Mouse (Mus musculus) liver, embryonic 11.5 days (tissue): ENCODE data around the gene Nol10. TPM values are rescaled to one million over a fixed set of nuclear protein-coding genes. Genes with fewer than 3 reads are reported as not detected.

Experiments
- ATAC-seq: fragments of 200-750 bp; cut with Nextera tagmentation; replicated peaks from 2 replicates; pipeline ENCODE4 v1.8.0; 2017; ENCODE audit warnings: moderate number of reproducible peaks, mild to moderate bottlenecking, moderate TSS enrichment, moderate library complexity; ENCODE audit not compliant: low FRiP score
- DNase-seq: peaks from one replicate; pipeline ENCODE4 v3.0.0-alpha.2; 2017; ENCODE audit warnings: low spot score
- H3K27ac ChIP-seq: fragments of 300-500 bp; sonication (generic); 2 replicates; pipeline ENCODE4 v1.5.1; 2014; ENCODE audit warnings: mild to moderate bottlenecking, low read depth, low read length, control low read depth
- H3K27me3 ChIP-seq: fragments of 300-500 bp; sonication (generic); replicated peaks from 2 replicates; pipeline ENCODE4 v1.6.1; 2014; ENCODE audit warnings: low read length, mixed read lengths; ENCODE audit not compliant: control insufficient read depth, insufficient read depth
- H3K36me3 ChIP-seq: fragments of 300-500 bp; sonication (generic); 2 replicates; pipeline ENCODE4 v1.6.1; 2014; ENCODE audit warnings: mild to moderate bottlenecking, low read length, moderate library complexity, mixed read lengths; ENCODE audit not compliant: control insufficient read depth, insufficient read depth
- H3K4me1 ChIP-seq: fragments of 300-500 bp; sonication (generic); replicated peaks from 2 replicates; pipeline ENCODE4 v1.6.1; 2014; ENCODE audit warnings: low read length, mixed read lengths; ENCODE audit not compliant: control insufficient read depth, insufficient read depth
- H3K4me2 ChIP-seq: fragments of 300-500 bp; sonication (generic); 2 replicates; pipeline ENCODE4 v1.6.1; 2014; ENCODE audit warnings: mild to moderate bottlenecking, control low read depth, moderate library complexity
- H3K4me3 ChIP-seq: fragments of 300-500 bp; sonication (generic); 2 replicates; pipeline ENCODE4 v1.5.1; 2014; ENCODE audit warnings: low read depth, low read length, control low read depth
- H3K9ac ChIP-seq: fragments of 300-500 bp; sonication (generic); 2 replicates; pipeline ENCODE4 v1.6.1; 2014; ENCODE audit warnings: low read depth, low read length, control low read depth
- H3K9me3 ChIP-seq: fragments of 300-500 bp; sonication (generic); 2 replicates; pipeline ENCODE4 v1.6.1; 2016; ENCODE audit warnings: low read length, inconsistent platforms, mixed read lengths; ENCODE audit not compliant: control insufficient read depth
- WGBS: fragments of 180-500 bp; shearing (Covaris S2); extraction: QIAGEN DNeasy Blood & Tissue Kit; methylation state at CpG from one replicate; pipeline ENCODE4 v1.1.7; 2014; 5-methylcytosine and 5-hydroxymethylcytosine counted together
- polyA plus RNA-seq: library from polyadenylated mRNA; unstranded; fragments of >200 nt; fragmentation: Nextera tagmentation; extraction: Ambion mirVana; gene quantifications from 2 replicates; pipeline ENCODE4 v1.2.1, GENCODE M21; 2014

The Nol10 gene
- polyA plus RNA-seq, 1 experiment from 2014 or later = 37.8 TPM

DNA sequence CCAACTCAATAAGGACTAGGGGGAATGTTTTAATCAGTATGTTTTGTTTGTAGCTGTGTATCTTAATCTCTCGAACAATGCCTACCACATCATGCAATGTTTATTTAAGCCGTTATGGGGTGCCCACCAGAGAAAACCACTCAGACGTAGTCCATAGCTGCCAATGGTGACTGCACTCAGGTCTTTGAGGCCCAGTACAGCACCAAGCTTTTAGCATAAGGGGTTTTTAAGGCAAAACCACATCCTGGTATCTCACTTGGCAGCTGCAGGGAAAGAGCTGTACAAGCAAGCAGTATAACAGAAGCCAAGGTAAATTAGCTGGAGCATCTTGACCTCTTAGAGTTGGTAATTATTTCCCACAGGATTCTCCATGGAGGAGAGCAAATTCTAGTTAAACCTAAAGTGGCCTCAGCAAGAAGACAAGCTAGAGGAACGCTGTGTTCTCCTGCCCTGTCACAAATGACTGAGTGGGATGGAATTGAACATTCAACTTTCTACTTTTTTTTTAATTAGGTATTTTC lies 83.6 kb downstream of the Nol10 start:
- WGBS = 85% methylated on average over 4 of the region's 4 CpGs
- no peak overlapping the region for H3K4me3 ChIP-seq

DNA sequence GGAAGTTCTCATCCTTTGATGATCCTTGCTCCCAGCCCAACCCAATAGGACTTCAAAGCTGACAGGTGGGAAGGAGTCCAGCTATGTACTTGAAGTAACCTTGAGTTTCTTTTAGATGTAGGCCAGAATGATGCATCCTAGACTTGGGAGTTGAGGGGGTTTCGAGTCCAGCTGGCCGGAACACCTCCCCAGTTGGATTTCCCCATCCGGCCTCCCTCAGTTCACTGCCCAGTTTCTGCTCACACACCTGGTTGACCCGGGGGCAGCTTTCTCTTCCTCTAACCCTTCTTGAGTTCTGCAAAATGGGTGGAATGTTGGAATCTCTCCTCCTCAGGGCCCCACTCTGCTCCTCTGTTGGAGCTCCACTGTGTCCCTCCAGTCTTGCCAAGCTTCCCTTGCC lies 85.5 kb downstream of the Nol10 start:
- Histone ChIP-seq H3K9me3 (no peaks in the 10 kb centered on the region), H3K36me3 (peaks cover 13% of the 10 kb centered on the region; the same call in 1 of the 2 replicates), H3K27me3 (no peaks in the 10 kb centered on the region), H3K27ac (no peak overlapping the region), H3K4me3 (no peak overlapping the region), H3K9ac (no peak overlapping the region), H3K4me2 (no peak overlapping the region), H3K4me1 (no peaks in the 10 kb centered on the region)
- ATAC-seq (no peak), DNase-seq (no peak)
- whole genome bisulfite sequencing = 93% methylated on average over 4 of the region's 4 CpGs

More for the DNA sequence above, 83.6 kb downstream of the Nol10 start:
- no peaks in the 10 kb centered on the region for H3K9me3 ChIP-seq
- H3K27me3 ChIP-seq = no peaks in the 10 kb centered on the region
- H3K27ac ChIP-seq = no peak overlapping the region
- H3K4me2 ChIP-seq = no peak overlapping the region
- H3K9ac ChIP-seq = no peak overlapping the region
- DNase-seq (no peak), ATAC-seq (no peak)
- H3K4me1 ChIP-seq = no peaks in the 10 kb centered on the region; the same call in 1 of the 2 replicates
- peaks cover 15% of the 10 kb centered on the region; the same call in 1 of the 2 replicates for H3K36me3 ChIP-seq

DNA sequence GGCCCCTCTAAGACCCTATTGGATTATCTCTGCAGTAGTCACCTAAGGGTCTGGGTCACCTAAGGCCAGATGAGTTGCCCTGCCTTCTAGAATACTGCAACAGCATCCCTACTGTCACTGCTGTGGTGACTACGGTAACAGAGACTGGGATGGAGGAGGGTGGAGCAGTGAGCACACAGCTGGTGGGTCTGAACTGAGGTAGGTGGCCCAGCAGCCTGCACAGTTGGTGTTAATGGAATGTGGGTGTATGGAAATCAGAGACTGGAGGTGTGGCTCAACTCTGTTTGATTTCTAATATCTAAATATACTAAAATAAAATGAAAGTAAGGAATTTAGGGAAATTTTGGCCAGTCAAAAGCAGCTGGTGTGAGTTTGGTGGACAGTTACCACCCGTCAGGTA lies 88.2 kb downstream of the Nol10 start:
- H3K27me3 ChIP-seq = no peaks in the 10 kb centered on the region
- H3K9me3 ChIP-seq = no peaks in the 10 kb centered on the region
- H3K4me1 ChIP-seq = peaks cover 2% of the 10 kb centered on the region; the same call in 1 of the 2 replicates
- no peak overlapping the region for H3K4me3 ChIP-seq
- no peak overlapping the region for H3K9ac ChIP-seq
- DNase-seq (no peak), ATAC-seq (no peak)
- 84% methylated on average over 2 of the region's 2 CpGs for WGBS
- no peak overlapping the region for H3K27ac ChIP-seq
- no peak overlapping the region for H3K4me2 ChIP-seq
- H3K36me3 ChIP-seq = peaks cover 1% of the 10 kb centered on the region; the same call in 1 of the 2 replicates

GRCm38 (mm10) chr12:17440251-17440651 lies 92.0 kb downstream of the Nol10 start:
- H3K36me3 ChIP-seq = no peaks in the 10 kb centered on the region
- 42% methylated on average over 7 of the region's 7 CpGs for WGBS
- H3K9me3 ChIP-seq = no peaks in the 10 kb centered on the region
- no peak for DNase-seq
- H3K4me3 ChIP-seq = no peak overlapping the region
- no peak overlapping the region for H3K27ac ChIP-seq
- no peaks in the 10 kb centered on the region for H3K27me3 ChIP-seq
- peak; percentile 46; the same call in 1 of the 2 replicates for ATAC-seq
- H3K4me1 ChIP-seq = peaks cover 5% of the 10 kb centered on the region; the same call in 1 of the 2 replicates
- H3K9ac ChIP-seq = no peak overlapping the region
- H3K4me2 ChIP-seq = no peak overlapping the region

GRCm38 (mm10) chr12:17441495-17441894 lies 93.2 kb downstream of the Nol10 start:
- DNase-seq (no peak), ATAC-seq (peak; percentile 46; the same call in 1 of the 2 replicates)
- H3K9me3 ChIP-seq = no peaks in the 10 kb centered on the region
- WGBS = 66% methylated on average over 9 of the region's 9 CpGs
- peaks cover 7% of the 10 kb centered on the region; the same call in 1 of the 2 replicates for H3K4me1 ChIP-seq
- no peak overlapping the region for H3K4me2 ChIP-seq
- 0 out of 2 replicates have a peak overlapping the region, but pooled peaks have one; percentile 13 for H3K27ac ChIP-seq
- H3K9ac ChIP-seq = no peak overlapping the region
- no peaks in the 10 kb centered on the region for H3K27me3 ChIP-seq
- no peaks in the 10 kb centered on the region for H3K36me3 ChIP-seq
- no peak overlapping the region for H3K4me3 ChIP-seq

- DNase-seq = no peak
Measured at GRCm38 (mm10) chr12:17444406-17444805, 96.1 kb downstream of the Nol10 start.

GRCm38 (mm10) chr12:17445251-17445650 lies 97.0 kb downstream of the Nol10 start:
- Histone ChIP-seq H3K9ac (no peak overlapping the region), H3K4me1 (peaks cover 10% of the 10 kb centered on the region), H3K4me2 (no peak overlapping the region), H3K9me3 (no peaks in the 10 kb centered on the region), H3K27ac (no peak overlapping the region), H3K27me3 (no peaks in the 10 kb centered on the region), H3K4me3 (no peak overlapping the region), H3K36me3 (no peaks in the 10 kb centered on the region)
- DNase-seq (no peak), ATAC-seq (no peak)
- WGBS = 89% methylated on average over 7 of the region's 7 CpGs

More at GRCm38 (mm10) chr12:17444406-17444805, 96.1 kb downstream of the Nol10 start:
- H3K9ac ChIP-seq = no peak overlapping the region
- no peak for ATAC-seq
- H3K9me3 ChIP-seq = no peaks in the 10 kb centered on the region
- H3K36me3 ChIP-seq = no peaks in the 10 kb centered on the region
- no peak overlapping the region for H3K4me3 ChIP-seq
- no peak overlapping the region for H3K4me2 ChIP-seq
- no peak overlapping the region for H3K27ac ChIP-seq
- WGBS = 67% methylated on average over 11 of the region's 11 CpGs
- H3K27me3 ChIP-seq = no peaks in the 10 kb centered on the region
- peaks cover 7% of the 10 kb centered on the region for H3K4me1 ChIP-seq

- no peak overlapping the region for H3K4me2 ChIP-seq
- no peaks in the 10 kb centered on the region for H3K9me3 ChIP-seq
- no peak overlapping the region for H3K27ac ChIP-seq
- no peak for DNase-seq
- no peak overlapping the region for H3K4me3 ChIP-seq
- H3K9ac ChIP-seq = no peak overlapping the region
- H3K4me1 ChIP-seq = peaks cover 7% of the 10 kb centered on the region; the same call in 1 of the 2 replicates
- no peak for ATAC-seq
- no peaks in the 10 kb centered on the region for H3K36me3 ChIP-seq
- 73% methylated on average over 3 of the region's 3 CpGs for WGBS
- no peaks in the 10 kb centered on the region for H3K27me3 ChIP-seq
Measured at GRCm38 (mm10) chr12:17448781-17449180, 100.5 kb downstream of the Nol10 start.

- Histone ChIP-seq H3K36me3 (no peaks in the 10 kb centered on the region), H3K27ac (no peak overlapping the region), H3K4me3 (no peak overlapping the region), H3K4me1 (peaks cover 7% of the 10 kb centered on the region; the same call in 1 of the 2 replicates), H3K9ac (no peak overlapping the region), H3K9me3 (no peaks in the 10 kb centered on the region), H3K27me3 (no peaks in the 10 kb centered on the region), H3K4me2 (no peak overlapping the region)
- DNase-seq = no peak
- WGBS = 69% methylated on average over 4 of the region's 4 CpGs
- ATAC-seq = no peak
Measured at GRCm38 (mm10) chr12:17449661-17450091, 101.4 kb downstream of the Nol10 start.
